Mouse (Mus musculus): ENCODE results near the gene Hoxc8. TPM values are rescaled to one million over a fixed set of nuclear protein-coding genes. Genes with fewer than 3 reads are reported as not detected.

Hoxc8 gene
- not detected in 2 replicates for total RNA-seq (2014; fragmentation: Nextera tagmentation)
- total RNA-seq (2017) = not detected in 2 replicates

DNA sequence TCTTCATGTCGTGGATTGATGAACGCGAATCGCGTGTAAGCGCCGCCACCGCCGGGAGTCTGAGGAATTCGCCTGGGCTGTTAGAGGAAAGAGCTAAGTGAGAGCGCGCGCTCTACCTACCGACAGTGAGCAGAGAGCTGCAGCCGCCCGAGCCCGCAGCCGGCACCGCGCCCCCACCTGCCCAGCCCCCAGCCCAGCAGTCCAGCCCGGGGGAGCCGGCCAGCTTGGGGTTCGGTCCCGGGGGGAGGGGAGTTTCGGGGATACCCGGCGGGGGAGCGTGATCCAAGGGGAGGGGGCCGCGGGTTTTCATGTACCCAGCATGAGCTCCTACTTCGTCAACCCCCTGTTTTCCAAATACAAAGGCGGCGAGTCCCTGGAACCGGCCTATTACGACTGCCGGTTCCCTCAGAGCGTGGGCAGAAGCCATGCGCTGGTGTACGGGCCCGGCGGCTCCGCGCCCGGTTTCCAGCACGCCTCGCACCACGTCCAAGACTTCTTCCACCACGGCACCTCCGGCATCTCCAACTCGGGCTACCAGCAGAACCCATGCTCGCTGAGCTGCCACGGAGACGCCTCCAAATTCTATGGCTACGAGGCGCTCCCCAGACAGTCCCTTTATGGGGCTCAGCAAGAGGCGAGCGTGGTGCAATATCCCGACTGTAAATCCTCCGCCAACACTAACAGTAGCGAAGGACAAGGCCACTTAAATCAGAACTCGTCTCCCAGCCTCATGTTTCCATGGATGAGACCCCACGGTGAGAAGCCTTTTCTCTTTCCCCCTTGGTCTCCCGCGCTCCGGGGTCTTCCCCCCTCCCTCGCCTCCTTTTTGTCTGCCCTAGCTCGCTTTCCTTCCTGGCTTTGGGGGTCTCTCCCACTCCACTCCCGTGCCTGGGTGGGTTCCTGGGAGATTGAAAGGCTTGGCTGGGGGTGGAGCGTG lies at the start of gene Hoxc8:
Gene Hoxc8 (plus strand): TSS at position 147 of the 937 bp plus-strand sequence.
- ATAC-seq (replicated peaks; ENCODE audit: poor library complexity, severe bottlenecking) = no peak

DNA sequence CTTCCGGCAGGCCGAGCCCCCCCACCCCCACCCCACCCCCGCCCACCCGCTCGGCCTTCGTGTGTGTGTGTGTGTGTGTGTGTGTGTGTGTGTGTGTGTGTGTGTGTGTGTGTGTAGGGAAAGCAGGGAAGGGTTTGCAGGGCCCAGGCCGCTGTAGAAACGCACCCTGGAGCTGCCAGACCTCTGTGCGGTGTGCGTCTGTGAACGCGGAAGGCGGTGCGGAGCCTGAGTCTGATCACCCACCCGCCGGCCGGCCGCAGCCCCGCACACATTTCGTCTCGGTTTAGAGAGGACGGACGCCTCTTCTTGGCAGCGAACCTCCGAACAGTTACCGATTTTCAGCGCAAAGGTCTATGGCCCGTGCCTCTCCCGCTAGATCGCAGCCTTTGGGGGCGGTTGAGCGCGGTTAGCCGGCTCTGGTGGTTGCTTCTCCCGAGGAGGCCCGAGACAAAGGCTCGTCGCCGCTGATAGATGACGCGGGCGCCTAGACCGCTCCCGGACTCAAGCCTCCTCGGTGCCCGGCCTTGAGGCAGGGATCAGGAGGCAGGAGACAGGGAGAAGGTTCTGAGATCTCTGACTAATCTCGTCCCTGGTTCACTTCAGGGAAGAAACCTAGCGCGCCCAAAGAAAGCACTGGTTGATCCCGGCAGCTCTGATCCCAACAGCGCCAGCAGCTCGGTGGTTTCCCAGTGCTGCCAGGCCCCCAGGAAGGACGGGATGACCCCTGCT lies 47.5 kb upstream of the Hoxc8 start:
- ATAC-seq (replicated peaks; ENCODE audit: poor library complexity, severe bottlenecking) = no peak

DNA sequence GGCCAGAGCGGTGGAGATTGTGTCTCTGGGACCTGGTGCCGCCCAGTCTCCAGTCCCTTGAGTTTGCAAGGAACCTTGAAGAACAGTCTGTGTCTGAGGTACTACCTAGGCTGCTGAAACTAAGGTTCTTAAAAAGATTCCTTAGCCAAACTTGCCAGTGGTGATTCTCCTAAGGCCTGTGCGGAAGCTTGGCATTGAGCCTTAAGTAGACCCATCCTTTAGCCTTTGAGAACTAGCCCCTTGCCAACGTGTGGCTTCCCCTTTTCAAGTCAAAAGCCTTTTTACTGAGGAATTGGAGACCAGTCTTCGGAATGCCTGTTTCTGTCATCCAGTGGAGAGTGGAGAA lies 47.0 kb upstream of the Hoxc8 start:
- ATAC-seq (replicated peaks; ENCODE audit: poor library complexity, severe bottlenecking) = no peak

DNA sequence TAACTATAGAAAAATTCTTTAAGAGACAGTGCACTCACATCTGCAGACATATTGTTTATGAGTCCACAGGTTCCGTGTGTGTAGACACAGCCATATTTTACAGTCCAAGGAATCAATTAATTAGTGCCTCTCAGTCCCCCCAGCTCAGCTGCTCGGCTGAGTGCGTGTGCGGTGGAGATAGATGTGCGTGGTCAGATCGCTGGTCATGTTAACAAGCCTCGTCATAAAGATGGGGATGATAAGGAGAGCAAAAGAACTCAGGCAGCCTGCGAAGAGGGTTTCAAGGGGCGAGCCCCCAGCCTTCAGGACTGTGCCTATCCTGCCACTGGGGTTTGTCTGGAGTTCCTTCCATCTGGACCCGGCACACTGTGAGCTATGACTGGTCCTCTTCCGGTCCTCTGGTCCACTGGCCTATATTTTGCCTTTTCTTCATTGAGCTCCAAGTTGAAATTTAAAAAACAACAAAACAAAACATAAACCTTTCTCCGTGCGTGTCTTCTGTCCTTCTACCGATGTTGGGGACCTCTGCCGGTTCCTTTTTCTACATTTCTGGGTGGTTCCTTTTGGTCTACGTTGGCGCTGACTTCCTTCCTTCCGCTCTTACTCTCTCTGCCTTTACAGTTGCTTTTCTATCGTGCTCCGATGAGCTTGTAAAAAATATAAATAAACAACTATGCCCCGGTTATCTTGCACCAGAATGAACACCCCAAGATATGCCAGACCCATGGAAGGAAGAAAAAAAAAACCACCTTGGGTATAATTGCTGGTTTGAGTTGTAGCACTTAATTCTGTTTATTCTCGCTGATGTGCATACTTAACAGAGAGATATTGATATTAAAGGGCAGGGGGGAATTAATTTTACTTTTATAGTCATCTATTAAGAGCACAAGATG lies 45.0 kb upstream of the Hoxc8 start:
- ATAC-seq (replicated peaks; ENCODE audit: poor library complexity, severe bottlenecking) = no peak

DNA sequence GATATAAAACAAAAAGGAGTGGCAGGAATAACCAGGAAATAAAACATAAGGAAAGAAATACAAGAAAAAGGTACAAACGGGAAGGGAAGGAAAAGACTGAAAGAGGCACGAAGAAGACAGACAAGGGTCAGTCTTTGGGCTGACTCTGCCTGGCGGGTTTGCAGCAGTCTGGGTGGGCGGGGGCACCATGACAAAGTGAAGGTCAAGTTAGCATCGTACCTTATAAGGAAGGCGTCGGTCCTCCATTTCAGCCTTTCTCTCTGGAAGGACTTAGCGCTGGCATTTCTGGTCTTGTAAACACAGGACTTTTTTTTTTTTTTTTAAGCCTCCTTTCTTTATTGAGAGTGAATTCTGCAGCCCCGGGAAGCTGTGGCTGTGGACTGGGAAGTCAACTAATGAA lies 43.1 kb upstream of the Hoxc8 start:
- no peak for ATAC-seq (replicated peaks; ENCODE audit: poor library complexity, severe bottlenecking)

DNA sequence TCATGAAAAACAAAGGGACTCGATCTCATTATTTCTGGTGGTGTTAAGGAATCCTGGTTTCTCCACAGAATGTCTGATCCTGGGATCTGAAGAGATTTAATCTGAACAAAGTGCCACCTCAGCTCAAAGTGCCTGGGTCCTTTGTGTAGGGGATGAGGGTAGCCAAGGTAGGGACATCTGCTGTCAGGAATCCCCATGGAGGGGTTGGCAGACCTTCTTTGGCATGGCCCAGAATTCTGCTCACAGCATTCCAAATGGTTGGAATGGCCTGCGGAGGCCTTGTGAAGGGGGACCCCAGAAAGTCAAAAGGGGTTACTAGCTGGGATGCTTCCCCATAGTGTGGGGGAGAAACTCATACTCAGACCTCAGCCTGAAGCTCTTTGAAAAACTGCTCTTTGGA lies 41.6 kb upstream of the Hoxc8 start:
- no peak for ATAC-seq (replicated peaks; ENCODE audit: poor library complexity, severe bottlenecking)

DNA sequence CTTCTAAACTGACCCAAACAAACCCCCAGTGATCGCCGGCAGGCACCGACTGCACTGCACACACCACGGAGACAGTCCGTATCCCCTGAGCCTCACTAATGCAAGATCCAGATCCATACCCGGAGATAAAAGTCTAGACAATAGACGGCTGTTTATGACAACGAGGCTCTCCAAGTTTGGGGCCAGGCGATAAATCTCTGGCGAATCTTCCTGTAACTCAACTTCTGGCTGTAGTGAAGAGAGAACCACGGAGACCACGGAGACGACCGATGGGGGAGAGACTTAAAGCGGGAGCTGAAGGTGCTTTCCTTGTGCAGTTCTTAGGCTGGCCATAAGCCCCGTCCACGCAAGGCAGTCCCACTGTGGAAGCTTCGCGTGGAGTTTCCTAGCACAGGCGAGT lies 40.7 kb upstream of the Hoxc8 start:
- ATAC-seq (replicated peaks; ENCODE audit: poor library complexity, severe bottlenecking) = no peak

DNA sequence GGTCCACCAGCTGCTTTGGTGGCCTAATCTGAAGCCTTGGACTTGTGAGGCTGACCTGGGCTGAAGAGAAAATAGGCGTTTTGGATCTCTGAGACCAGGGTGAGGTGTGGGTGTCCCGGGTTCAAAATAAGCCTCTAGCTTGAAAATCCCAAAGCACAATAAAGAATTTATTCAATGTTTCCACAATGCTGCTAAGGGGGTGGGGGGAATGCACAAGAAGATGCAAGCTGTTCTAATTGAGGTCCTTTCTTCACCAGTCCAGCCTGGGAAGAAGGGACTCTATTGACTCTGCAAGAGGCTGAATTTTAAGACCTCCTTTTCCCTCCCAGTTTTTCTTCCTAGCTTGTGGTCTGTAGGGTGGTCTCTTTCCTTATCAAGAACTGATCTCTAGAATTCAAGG lies 39.5 kb upstream of the Hoxc8 start:
- ATAC-seq (replicated peaks; ENCODE audit: poor library complexity, severe bottlenecking) = no peak

DNA sequence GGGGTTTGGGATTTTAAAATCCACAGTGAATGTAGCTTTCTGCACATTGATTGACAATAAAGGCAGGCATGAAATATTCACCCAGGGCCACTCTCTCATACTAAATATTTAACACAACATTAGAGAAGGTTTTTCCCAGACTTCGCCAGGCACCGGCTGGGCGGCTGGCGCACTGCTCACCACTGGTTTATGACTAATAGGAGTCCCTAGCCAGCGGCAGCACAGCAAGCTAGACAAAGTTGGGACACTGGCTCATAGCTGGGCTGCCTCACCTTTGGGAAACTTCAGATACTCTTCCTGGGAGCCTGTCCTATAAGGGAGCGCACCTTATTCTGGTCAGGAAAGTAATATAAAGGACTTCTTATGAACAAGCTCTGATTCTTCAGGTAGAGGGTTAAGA lies 36.8 kb upstream of the Hoxc8 start:
- ATAC-seq (replicated peaks; ENCODE audit: poor library complexity, severe bottlenecking) = no peak

DNA sequence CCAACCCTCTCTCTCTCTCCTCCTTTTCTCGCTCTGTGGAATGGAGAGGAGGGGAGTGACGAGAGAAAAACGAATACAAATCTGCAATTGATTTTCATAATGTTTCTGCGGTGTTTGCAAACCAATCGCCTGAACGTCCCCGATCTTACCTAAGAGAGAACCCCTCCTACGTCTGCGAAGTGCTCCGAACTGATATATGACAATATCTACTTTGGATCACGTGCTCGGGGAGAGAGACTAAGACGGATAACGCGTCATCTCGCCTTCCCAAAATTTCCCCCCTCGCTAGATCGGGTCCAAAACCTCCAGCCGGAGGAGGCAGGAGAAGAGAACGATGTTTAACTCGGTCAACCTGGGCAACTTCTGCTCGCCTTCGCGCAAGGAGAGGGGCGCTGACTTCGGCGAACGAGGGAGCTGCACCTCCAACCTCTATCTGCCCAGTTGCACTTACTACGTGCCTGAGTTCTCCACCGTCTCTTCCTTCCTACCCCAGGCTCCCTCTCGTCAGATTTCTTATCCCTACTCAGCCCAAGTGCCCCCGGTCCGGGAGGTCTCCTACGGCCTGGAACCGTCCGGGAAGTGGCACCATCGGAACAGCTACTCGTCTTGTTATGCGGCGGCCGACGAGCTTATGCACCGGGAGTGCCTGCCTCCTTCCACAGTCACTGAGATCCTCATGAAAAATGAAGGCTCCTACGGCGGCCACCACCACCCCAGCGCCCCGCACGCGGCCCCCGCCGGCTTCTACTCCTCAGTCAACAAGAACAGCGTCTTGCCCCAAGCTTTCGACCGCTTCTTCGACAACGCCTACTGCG lies 36.0 kb upstream of the Hoxc8 start, which contains the start of gene Hoxc11:
Gene Hoxc11 (plus strand): TSS at position 236 of the 815 bp plus-strand sequence.
- ATAC-seq (replicated peaks; ENCODE audit: poor library complexity, severe bottlenecking) = no peak

DNA sequence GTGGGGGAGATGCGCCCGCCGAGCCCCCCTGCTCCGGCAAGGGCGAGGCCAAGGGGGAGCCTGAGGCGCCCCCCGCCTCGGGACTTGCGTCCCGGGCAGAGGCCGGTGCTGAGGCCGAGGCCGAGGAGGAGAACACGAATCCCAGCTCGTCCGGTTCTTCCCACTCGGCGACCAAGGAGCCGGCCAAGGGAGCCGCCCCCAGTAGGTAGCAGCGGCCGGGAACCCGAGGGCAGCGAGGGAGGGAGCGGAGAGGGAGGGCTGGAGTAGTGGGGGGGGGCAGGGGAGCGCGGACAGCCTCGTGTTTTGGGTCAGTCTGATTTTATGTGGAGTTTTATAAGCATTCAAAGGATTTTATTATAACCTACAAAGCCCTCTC lies 35.4 kb upstream of the Hoxc8 start:
- ATAC-seq (replicated peaks; ENCODE audit: poor library complexity, severe bottlenecking) = no peak

DNA sequence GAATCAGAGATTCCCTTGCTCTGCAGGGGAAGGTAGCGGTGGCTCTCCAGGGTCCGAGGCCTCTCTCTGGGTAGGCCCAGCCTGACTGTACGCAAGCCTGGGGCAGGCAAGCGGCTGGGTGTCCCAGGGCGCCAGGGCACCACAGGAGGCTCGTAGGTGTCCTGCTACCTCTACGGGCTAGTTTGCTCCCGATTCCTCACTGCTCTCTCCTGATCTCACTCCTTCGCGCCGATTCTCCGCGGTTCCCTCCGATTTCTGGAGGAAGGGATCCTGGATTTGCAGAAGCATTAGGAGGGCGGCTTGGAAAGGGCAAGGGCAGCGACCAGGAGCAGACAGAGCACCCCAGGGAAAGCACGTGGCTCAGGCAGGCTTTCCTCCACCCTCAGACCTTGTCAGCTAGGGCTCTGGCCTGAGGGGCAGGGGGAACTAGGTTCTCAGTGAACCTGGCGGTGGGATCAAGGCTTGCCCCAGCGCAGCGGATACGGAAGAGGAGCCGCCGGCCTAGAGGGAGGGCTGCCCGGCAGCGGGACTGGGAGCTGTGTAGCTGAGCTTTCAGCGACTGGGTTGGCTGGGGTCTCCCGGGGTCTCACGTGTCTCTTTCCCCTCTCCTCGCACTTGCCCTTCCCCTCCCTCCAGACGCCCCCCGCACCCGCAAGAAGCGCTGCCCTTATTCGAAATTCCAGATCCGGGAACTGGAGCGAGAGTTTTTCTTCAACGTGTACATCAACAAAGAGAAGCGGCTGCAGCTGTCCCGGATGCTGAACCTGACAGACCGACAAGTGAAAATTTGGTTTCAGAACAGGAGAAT lies 34.4 kb upstream of the Hoxc8 start:
- 0 out of 2 replicates have a peak, but pooled peaks have one; percentile 22 for ATAC-seq (replicated peaks; ENCODE audit: poor library complexity, severe bottlenecking)

DNA sequence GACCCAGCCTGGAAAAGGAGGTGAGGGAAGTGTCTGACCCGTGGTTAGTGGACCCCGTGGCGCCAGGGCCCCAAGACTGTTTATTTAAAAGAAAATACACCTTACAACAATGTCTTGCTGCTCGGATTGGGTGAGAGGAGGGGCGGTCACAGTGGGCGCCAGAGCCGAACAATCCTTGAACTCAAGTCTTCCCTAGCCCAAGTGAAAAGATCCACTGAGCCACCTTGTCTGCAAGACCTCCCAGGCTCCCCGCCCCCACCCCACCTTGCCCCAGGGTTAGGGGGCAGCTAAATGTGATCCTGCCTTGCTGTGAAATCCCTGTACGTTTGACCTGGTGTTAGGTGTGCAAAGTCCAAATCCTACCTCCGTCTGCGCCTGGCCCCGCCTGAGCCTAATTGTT lies 33.5 kb upstream of the Hoxc8 start:
- no peak for ATAC-seq (replicated peaks; ENCODE audit: poor library complexity, severe bottlenecking)

DNA sequence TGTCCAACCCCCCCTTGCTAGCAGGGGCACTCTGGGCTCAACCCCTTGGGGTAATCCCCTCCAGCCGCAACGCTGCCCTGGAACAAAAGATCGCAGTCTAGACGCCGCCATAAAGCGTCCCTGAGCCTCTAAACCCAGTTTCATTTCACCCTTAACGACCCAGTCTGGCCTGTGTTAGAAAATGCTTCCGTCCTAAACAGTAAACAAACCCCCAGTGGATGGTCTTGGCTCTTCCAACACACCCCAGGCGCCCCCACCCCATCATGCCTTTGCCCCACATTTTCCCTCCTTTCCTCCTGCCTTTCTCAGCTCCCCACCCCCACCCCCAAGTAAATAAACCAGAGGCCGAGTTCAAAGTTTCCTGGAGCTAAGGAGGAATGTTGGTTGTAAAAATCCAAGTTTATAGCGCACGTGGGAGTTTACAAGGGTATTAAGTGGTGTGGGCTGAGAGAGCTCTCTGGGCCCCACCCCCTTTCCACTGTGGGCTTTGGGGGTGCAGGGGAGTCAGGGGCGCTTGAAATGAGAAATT lies 30.7 kb upstream of the Hoxc8 start:
- no peak for ATAC-seq (replicated peaks; ENCODE audit: poor library complexity, severe bottlenecking)

DNA sequence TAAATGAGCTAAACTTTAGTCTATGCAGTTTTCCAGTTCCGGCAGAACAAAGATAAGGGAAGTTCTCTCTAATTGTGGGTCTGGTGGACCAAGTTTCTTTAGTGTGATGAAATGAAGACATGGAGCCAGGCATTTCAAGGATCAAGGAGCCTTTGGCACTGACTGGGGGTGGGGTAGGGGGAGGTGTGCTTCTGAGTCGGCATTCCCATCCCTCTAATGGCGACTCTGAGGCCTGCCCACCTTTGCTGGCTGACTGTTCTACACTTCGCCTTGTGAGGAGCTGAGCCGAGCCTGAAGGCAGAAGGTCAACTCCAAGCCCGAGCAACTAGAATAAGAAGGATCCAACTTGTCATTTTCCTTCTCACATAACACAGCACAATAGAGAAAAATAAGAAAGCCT lies 28.7 kb upstream of the Hoxc8 start:
- ATAC-seq (replicated peaks; ENCODE audit: poor library complexity, severe bottlenecking) = no peak

DNA sequence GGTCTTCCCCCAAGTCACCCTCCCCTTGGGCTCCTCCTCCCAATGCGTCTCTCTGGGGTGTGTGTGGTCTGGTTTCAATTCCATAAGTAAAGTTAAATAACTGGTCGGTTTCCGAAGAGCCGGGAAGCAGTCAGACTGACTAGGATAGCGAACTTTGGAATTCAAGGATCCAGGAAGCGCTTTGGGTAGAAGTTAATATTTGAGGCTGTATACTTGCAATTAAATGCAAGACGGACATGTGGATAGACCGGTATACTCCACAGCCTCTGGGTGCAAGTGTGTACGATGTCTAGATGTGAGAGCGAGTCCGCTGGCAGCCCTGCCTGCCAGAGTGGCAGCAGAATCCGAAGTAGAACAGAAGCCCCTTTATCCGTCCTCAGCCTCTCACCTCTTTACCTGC lies 27.9 kb upstream of the Hoxc8 start:
- ATAC-seq (replicated peaks; ENCODE audit: poor library complexity, severe bottlenecking) = no peak

DNA sequence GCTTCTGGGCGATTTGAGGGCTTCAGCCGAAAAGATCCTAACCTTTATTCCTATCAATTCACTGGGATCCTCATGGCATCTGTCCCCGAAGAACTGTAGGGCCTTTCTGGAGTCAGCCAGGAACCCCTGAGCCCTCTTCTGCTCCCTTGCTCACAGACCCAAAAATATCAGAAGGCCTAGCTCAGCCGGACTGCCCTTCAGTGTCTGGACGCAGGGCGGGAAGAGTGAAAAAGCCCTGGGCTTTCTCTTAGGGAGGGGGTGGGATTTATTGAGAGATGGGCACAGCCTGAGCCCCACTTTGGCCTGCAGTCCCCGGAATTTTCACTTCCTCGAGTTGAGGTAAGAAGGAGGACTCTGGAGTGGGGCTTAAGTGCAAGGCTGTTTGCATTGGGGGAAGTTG lies 27.1 kb upstream of the Hoxc8 start:
- no peak for ATAC-seq (replicated peaks; ENCODE audit: poor library complexity, severe bottlenecking)

Data from granulocyte monocyte progenitor cell, adult 5-6 weeks (primary cell).